Mouse (Mus musculus): ENCODE measurements at regions not wholly inside any gene's neighbourhood (a gene's known extent, or its start where the extent isn't known, plus 50 kb on each side); places are given as distances from the start of the nearest gene placed in this dataset.

- no peak for TF ChIP-seq CTCF (IDR thresholded peaks at IDR 0.05; ENCODE audit: low read depth)
- TF ChIP-seq EP300 (optimal IDR thresholded peaks at IDR 0.05), result no peak
Measured at GRCm38 (mm10) chr16:30672776-30673550, 73.4 kb downstream of the Fam43a start.

All from stomach, postnatal 0 days (tissue).